25 mouse cellular contexts compared by ENCODE assay signal in genomic region chr1:94789019-94789585, GRCm38 (mm10).
DNase-seq lines count a peak whose midpoint lies in the region; ATAC-seq and TF ChIP-seq lines count a peak whose summit lies in the region.
"Had no signal": no experiment of that assay in that cellular context is flagged by ENCODE, and none has a peak within 500 bp of the region (broad histone marks: within the 10 kb centered on the region; RNA-seq: fewer than 3 reads in every experiment).

No protein-coding gene starts in this region.

- no peaks in the 10 kb centered on the region for H3K27me3 ChIP-seq in hindbrain, embryonic 11.5 days (ENCODE audit: control insufficient read depth, insufficient read depth, low read length)
- no peaks in the 10 kb centered on the region for H3K27me3 ChIP-seq in hindbrain, embryonic 10.5 days (ENCODE audit: insufficient read depth, poor library complexity, severe bottlenecking)
- no peaks in the 10 kb centered on the region for H3K27me3 ChIP-seq in midbrain, embryonic 11.5 days (ENCODE audit: control insufficient read depth, insufficient read depth, low read length)
- H3K27me3 ChIP-seq in midbrain, postnatal 0 days (ENCODE audit: insufficient read depth, low read length): no peaks in the 10 kb centered on the region
- no peaks in the 10 kb centered on the region for H3K27me3 ChIP-seq in midbrain, embryonic 14.5 days (ENCODE audit: control insufficient read depth, insufficient read depth, low read length)
- H3K27me3 ChIP-seq in midbrain, embryonic 10.5 days (ENCODE audit: low read depth, poor library complexity, severe bottlenecking): no peaks in the 10 kb centered on the region
- no peaks in the 10 kb centered on the region for H3K27me3 ChIP-seq in neural tube, embryonic 14.5 days (ENCODE audit: control insufficient read depth, insufficient read depth, low read length)
- H3K27me3 ChIP-seq: CH12.LX; forebrain, embryonic 15.5 days; heart, embryonic 12.5 days; heart, embryonic 15.5 days; hindbrain, embryonic 13.5 days; Patski had no signal

- no peaks in the 10 kb centered on the region for H3K4me1 ChIP-seq in hindbrain, embryonic 11.5 days (replicated peaks; ENCODE audit: control insufficient read depth, insufficient read depth, low read length)
- H3K4me1 ChIP-seq in hindbrain, embryonic 10.5 days (replicated peaks): peaks cover 3% of the 10 kb centered on the region; the same call in 1 of the 2 replicates
- H3K4me1 ChIP-seq in midbrain, embryonic 11.5 days (ENCODE audit: control insufficient read depth, insufficient read depth, low read length): no peaks in the 10 kb centered on the region
- H3K4me1 ChIP-seq in midbrain, postnatal 0 days (ENCODE audit: insufficient read depth, low read length): no peaks in the 10 kb centered on the region
- 0 out of 2 replicates have a peak, but pooled peaks cover 5% of the 10 kb centered on the region for H3K4me1 ChIP-seq in midbrain, embryonic 14.5 days (ENCODE audit: control insufficient read depth, insufficient read depth, low read length)
- H3K4me1 ChIP-seq in midbrain, embryonic 10.5 days: 0 out of 2 replicates have a peak, but pooled peaks cover 3% of the 10 kb centered on the region
- H3K4me1 ChIP-seq in neural tube, embryonic 14.5 days (ENCODE audit: control insufficient read depth, insufficient read depth, low read length): no peaks in the 10 kb centered on the region
- H3K4me1 ChIP-seq: forebrain, embryonic 15.5 days; heart, embryonic 12.5 days; heart, embryonic 15.5 days had no signal

- peak; percentile 60; the same call in 1 of the 2 replicates for ATAC-seq in hindbrain, embryonic 11.5 days (ENCODE audit: low FRiP score)
- peak; percentile 65; the same call in 1 of the 2 replicates for ATAC-seq in midbrain, embryonic 11.5 days (ENCODE audit: low FRiP score)
- no peak for ATAC-seq in midbrain, postnatal 0 days (ENCODE audit: low FRiP score)
- 0 out of 2 replicates have a peak, but pooled peaks have one; percentile 31 for ATAC-seq in midbrain, embryonic 14.5 days (ENCODE audit: low FRiP score, low TSS enrichment)
- ATAC-seq in neural tube, embryonic 14.5 days (ENCODE audit: low read depth): peak; percentile 34; the same call in 1 of the 2 replicates
- ATAC-seq: forebrain, embryonic 15.5 days; Patski had no signal

- no peaks in the 10 kb centered on the region for H3K36me3 ChIP-seq in hindbrain, embryonic 11.5 days (ENCODE audit: control insufficient read depth, insufficient read depth, low read length)
- no peaks in the 10 kb centered on the region for H3K36me3 ChIP-seq in hindbrain, embryonic 10.5 days
- H3K36me3 ChIP-seq in midbrain, embryonic 11.5 days (ENCODE audit: control insufficient read depth, insufficient read depth, low read length): no peaks in the 10 kb centered on the region
- no peaks in the 10 kb centered on the region for H3K36me3 ChIP-seq in midbrain, postnatal 0 days (ENCODE audit: insufficient read depth, low read length)
- no peaks in the 10 kb centered on the region for H3K36me3 ChIP-seq in midbrain, embryonic 14.5 days (ENCODE audit: control insufficient read depth, insufficient read depth, low read length)
- no peaks in the 10 kb centered on the region for H3K36me3 ChIP-seq in midbrain, embryonic 10.5 days
- H3K36me3 ChIP-seq in neural tube, embryonic 14.5 days (ENCODE audit: control insufficient read depth, insufficient read depth, low read length): no peaks in the 10 kb centered on the region
- H3K36me3 ChIP-seq: forebrain, embryonic 10.5 days; forebrain, embryonic 15.5 days; G1E; heart, embryonic 12.5 days; heart, embryonic 15.5 days; hindbrain, embryonic 13.5 days had no signal

- H3K9ac ChIP-seq in hindbrain, embryonic 11.5 days (ENCODE audit: low read depth, low read length): no peak overlapping the region
- H3K9ac ChIP-seq in midbrain, embryonic 11.5 days (ENCODE audit: low read length): no peak overlapping the region
- H3K9ac ChIP-seq in midbrain, postnatal 0 days (replicated peaks; ENCODE audit: low read length, poor library complexity, severe bottlenecking): no peak overlapping the region
- H3K9ac ChIP-seq in midbrain, embryonic 14.5 days (replicated peaks; ENCODE audit: low read length): no peak overlapping the region
- no peak overlapping the region for H3K9ac ChIP-seq in neural tube, embryonic 14.5 days (replicated peaks; ENCODE audit: low read depth, low read length)
- H3K9ac ChIP-seq: forebrain, embryonic 15.5 days; heart, embryonic 12.5 days; heart, embryonic 15.5 days; hindbrain, embryonic 13.5 days had no signal

- no peaks in the 10 kb centered on the region for H3K9me3 ChIP-seq in hindbrain, embryonic 11.5 days (ENCODE audit: control insufficient read depth, low read length)
- H3K9me3 ChIP-seq in hindbrain, embryonic 10.5 days: no peaks in the 10 kb centered on the region
- H3K9me3 ChIP-seq in midbrain, embryonic 11.5 days (ENCODE audit: control insufficient read depth, low read length): no peaks in the 10 kb centered on the region
- no peaks in the 10 kb centered on the region for H3K9me3 ChIP-seq in midbrain, postnatal 0 days (ENCODE audit: low read length)
- H3K9me3 ChIP-seq in midbrain, embryonic 14.5 days (ENCODE audit: control insufficient read depth, low read length): no peaks in the 10 kb centered on the region
- H3K9me3 ChIP-seq in midbrain, embryonic 10.5 days (replicated peaks): no peaks in the 10 kb centered on the region
- no peaks in the 10 kb centered on the region for H3K9me3 ChIP-seq in neural tube, embryonic 14.5 days (ENCODE audit: control insufficient read depth, low read length)
- H3K9me3 ChIP-seq: forebrain, embryonic 10.5 days; forebrain, embryonic 15.5 days; heart, embryonic 12.5 days; heart, embryonic 15.5 days; hindbrain, embryonic 13.5 days had no signal

- 54% methylated on average over 2 of the region's 2 CpGs for WGBS in hindbrain, embryonic 11.5 days
- WGBS in hindbrain, embryonic 10.5 days: 61% methylated on average over 2 of the region's 2 CpGs
- WGBS in midbrain, embryonic 11.5 days: 50% methylated on average over 2 of the region's 2 CpGs
- WGBS in midbrain, postnatal 0 days: 63% methylated on average over 2 of the region's 2 CpGs
- 57% methylated on average over 2 of the region's 2 CpGs for WGBS in midbrain, embryonic 14.5 days
- 65% methylated on average over 2 of the region's 2 CpGs for WGBS in midbrain, embryonic 10.5 days
- WGBS in neural tube, embryonic 14.5 days: 55% methylated on average over 2 of the region's 2 CpGs

- DNase-seq in hindbrain, embryonic 11.5 days (ENCODE audit: low spot score): no peak
- DNase-seq in hindbrain, embryonic 10.5 days (ENCODE audit: low spot score): no peak
- DNase-seq in midbrain, embryonic 11.5 days (ENCODE audit: low spot score, missing footprints): no peak
- DNase-seq in midbrain, postnatal 0 days (ENCODE audit: low spot score): no peak
- no peak for DNase-seq in midbrain, embryonic 14.5 days
- DNase-seq in midbrain, embryonic 10.5 days (ENCODE audit: low spot score): no peak
- DNase-seq: adrenal gland, postnatal 10 days; adrenal gland, postnatal 36 days; B cell, adult 2 months; cerebellum, adult 18-20 months; cerebellum, adult 9-10 months; cerebellum, postnatal 14 days; gastrocnemius, postnatal 25 days; heart, adult 18-20 months; heart, postnatal 10 days; heart, postnatal 36 days had no signal

- no peak overlapping the region for H3K4me2 ChIP-seq in hindbrain, embryonic 11.5 days (replicated peaks; ENCODE audit: low read depth, low read length)
- H3K4me2 ChIP-seq in midbrain, embryonic 11.5 days: no peak overlapping the region
- H3K4me2 ChIP-seq in midbrain, postnatal 0 days (ENCODE audit: low read depth, low read length, poor library complexity, severe bottlenecking): no peak overlapping the region
- H3K4me2 ChIP-seq in midbrain, embryonic 14.5 days (ENCODE audit: low read length): no peak overlapping the region
- no peak overlapping the region for H3K4me2 ChIP-seq in neural tube, embryonic 14.5 days (ENCODE audit: low read depth, low read length)
- H3K4me2 ChIP-seq: forebrain, embryonic 15.5 days; heart, embryonic 12.5 days; heart, embryonic 15.5 days; hindbrain, embryonic 13.5 days had no signal

- H3K27ac ChIP-seq in hindbrain, embryonic 11.5 days (ENCODE audit: low read depth, low read length): no peak overlapping the region
- no peak overlapping the region for H3K27ac ChIP-seq in hindbrain, embryonic 10.5 days
- H3K27ac ChIP-seq in midbrain, embryonic 11.5 days (ENCODE audit: low read depth, low read length): no peak overlapping the region
- no peak overlapping the region for H3K27ac ChIP-seq in midbrain, postnatal 0 days (ENCODE audit: low read depth, low read length)
- H3K27ac ChIP-seq in midbrain, embryonic 14.5 days (replicated peaks; ENCODE audit: low read depth, low read length): no peak overlapping the region
- H3K27ac ChIP-seq in midbrain, embryonic 10.5 days (replicated peaks): no peak overlapping the region
- no peak overlapping the region for H3K27ac ChIP-seq in neural tube, embryonic 14.5 days (ENCODE audit: low read depth, low read length)
- H3K27ac ChIP-seq: forebrain, embryonic 10.5 days; forebrain, embryonic 15.5 days; heart, embryonic 15.5 days; hindbrain, embryonic 13.5 days had no signal

- no peak overlapping the region for H3K4me3 ChIP-seq in hindbrain, embryonic 11.5 days (ENCODE audit: low read depth, low read length)
- no peak overlapping the region for H3K4me3 ChIP-seq in hindbrain, embryonic 10.5 days
- H3K4me3 ChIP-seq in midbrain, embryonic 11.5 days (ENCODE audit: low read depth, low read length): no peak overlapping the region
- no peak overlapping the region for H3K4me3 ChIP-seq in midbrain, postnatal 0 days (ENCODE audit: low read depth, low read length)
- H3K4me3 ChIP-seq in midbrain, embryonic 14.5 days (replicated peaks; ENCODE audit: low read depth, low read length): no peak overlapping the region
- H3K4me3 ChIP-seq in midbrain, embryonic 10.5 days: no peak overlapping the region
- H3K4me3 ChIP-seq in neural tube, embryonic 14.5 days (ENCODE audit: low read depth, low read length): no peak overlapping the region
- H3K4me3 ChIP-seq: forebrain, embryonic 10.5 days; forebrain, embryonic 15.5 days; heart, embryonic 12.5 days; heart, embryonic 15.5 days; hindbrain, embryonic 13.5 days had no signal

- TF ChIP-seq CTCF in midbrain, postnatal 0 days (IDR thresholded peaks at IDR 0.05): no peak
